Mouse (Mus musculus) forebrain, embryonic 16.5 days (tissue): ENCODE results near the gene Ccm2. TPM values are rescaled to one million over a fixed set of nuclear protein-coding genes. Genes with fewer than 3 reads are reported as not detected.
A peak's percentile ranks its signal among the peaks of the same experiment; 100 is the strongest.

Experiments used
- ATAC-seq: fragments of 200-750 bp; cut with Nextera tagmentation; 2 replicates; pipeline ENCODE4 v1.8.0; 2017; ENCODE audit warnings: mild to moderate bottlenecking, moderate library complexity
- H3K27ac ChIP-seq: fragments of 300-500 bp; sonication (generic); 2 replicates; pipeline ENCODE4 v1.5.1; 2014; ENCODE audit warnings: low read length, control low read depth
- H3K27me3 ChIP-seq: fragments of 300-500 bp; sonication (generic); replicated peaks from 2 replicates; pipeline ENCODE4 v1.6.1; 2014; ENCODE audit warnings: low read length; ENCODE audit not compliant: control insufficient read depth, insufficient read depth
- H3K36me3 ChIP-seq: fragments of 300-500 bp; sonication (generic); 2 replicates; pipeline ENCODE4 v1.6.1; 2014; ENCODE audit not compliant: control insufficient read depth, insufficient read depth
- H3K4me1 ChIP-seq: fragments of 300-500 bp; sonication (generic); replicated peaks from 2 replicates; pipeline ENCODE4 v1.6.1; 2014; ENCODE audit warnings: low read length; ENCODE audit not compliant: control insufficient read depth, insufficient read depth
- H3K4me2 ChIP-seq: fragments of 300-500 bp; sonication (generic); 2 replicates; pipeline ENCODE4 v1.6.1; 2014; ENCODE audit warnings: mild to moderate bottlenecking, low read length, control low read depth
- H3K4me3 ChIP-seq: fragments of 300-500 bp; sonication (generic); replicated peaks from 2 replicates; pipeline ENCODE4 v1.5.1; 2014; ENCODE audit warnings: mild to moderate bottlenecking, low read length, control low read depth
- H3K9ac ChIP-seq: fragments of 300-500 bp; sonication (generic); replicated peaks from 2 replicates; pipeline ENCODE4 v1.6.1; 2014; ENCODE audit warnings: low read depth, low read length, control low read depth
- H3K9me3 ChIP-seq: fragments of 300-500 bp; sonication (generic); 2 replicates; pipeline ENCODE4 v1.6.1; 2016; ENCODE audit warnings: low read length; ENCODE audit not compliant: control insufficient read depth
- WGBS: fragments of 180-500 bp; shearing (Covaris S2); extraction: QIAGEN DNeasy Blood & Tissue Kit; methylation state at CpG from one replicate; pipeline ENCODE4 v1.1.7; 2014; 5-methylcytosine and 5-hydroxymethylcytosine counted together
- polyA plus RNA-seq: library from polyadenylated mRNA; unstranded; fragments of >200 nt; fragmentation: Nextera tagmentation; extraction: Ambion mirVana; gene quantifications from 2 replicates; pipeline ENCODE4 v1.2.1, GENCODE M21; 2015

The Ccm2 gene
- polyA plus RNA-seq, 1 experiment from 2014 or later: 107 TPM

- ATAC-seq: peak; percentile 97
- WGBS: under 1% methylated on average over 51 of the region's 51 CpGs
- peaks cover 16% of the 10 kb centered on the region for H3K4me1 ChIP-seq
- H3K4me2 ChIP-seq: peak overlapping the region; percentile 67
- no peaks in the 10 kb centered on the region for H3K9me3 ChIP-seq
- no peaks in the 10 kb centered on the region for H3K27me3 ChIP-seq
- H3K36me3 ChIP-seq: peaks cover 17% of the 10 kb centered on the region
- peak overlapping the region; percentile 71 for H3K4me3 ChIP-seq
- peak overlapping the region; percentile 74 for H3K9ac ChIP-seq
- H3K27ac ChIP-seq: peak overlapping the region; percentile 81
Measured at GRCm38 (mm10) chr11:6528186-6529006, 18.3 kb upstream of the Ccm2 start.

GRCm38 (mm10) chr11:6529961-6530360 is 16.7 kb upstream of the Ccm2 start:
- no peak for ATAC-seq
- H3K4me3 ChIP-seq: no peak overlapping the region
- H3K4me2 ChIP-seq: no peak overlapping the region
- no peak overlapping the region for H3K27ac ChIP-seq
- WGBS: 89% methylated on average over 8 of the region's 8 CpGs
- no peak overlapping the region for H3K9ac ChIP-seq
- H3K27me3 ChIP-seq: no peaks in the 10 kb centered on the region
- no peaks in the 10 kb centered on the region for H3K9me3 ChIP-seq
- peaks cover 16% of the 10 kb centered on the region for H3K4me1 ChIP-seq
- H3K36me3 ChIP-seq: peaks cover 12% of the 10 kb centered on the region

GRCm38 (mm10) chr11:6530746-6531145 is 15.9 kb upstream of the Ccm2 start:
- H3K36me3 ChIP-seq: peaks cover 7% of the 10 kb centered on the region
- no peak overlapping the region for H3K27ac ChIP-seq
- H3K9me3 ChIP-seq: no peaks in the 10 kb centered on the region
- 91% methylated on average over 3 of the region's 3 CpGs for WGBS
- no peak for ATAC-seq
- no peak overlapping the region for H3K9ac ChIP-seq
- H3K4me2 ChIP-seq: no peak overlapping the region
- peaks cover 16% of the 10 kb centered on the region for H3K4me1 ChIP-seq
- no peak overlapping the region for H3K4me3 ChIP-seq
- H3K27me3 ChIP-seq: no peaks in the 10 kb centered on the region

DNA sequence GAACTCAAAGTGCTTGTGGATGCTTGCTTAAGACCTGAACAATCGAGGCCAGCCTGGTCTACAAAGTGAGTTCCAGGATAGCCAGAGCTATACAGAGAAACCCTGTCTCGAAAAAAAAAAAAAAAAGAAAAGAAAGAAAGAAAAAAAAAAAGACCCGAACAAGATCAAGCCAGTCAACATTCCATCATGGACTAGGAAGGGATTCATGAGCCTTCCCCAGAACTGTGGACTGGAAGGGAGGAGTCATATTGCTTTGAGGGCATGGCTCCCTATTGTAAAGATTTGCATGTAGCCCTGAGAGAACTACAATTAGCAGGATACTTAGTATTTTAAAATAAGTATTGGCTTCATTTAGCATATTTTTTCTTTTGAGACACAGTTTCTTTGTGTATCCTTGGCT is 2.0 kb upstream of the Ccm2 start:
- Histone ChIP-seq H3K36me3 (no peaks in the 10 kb centered on the region), H3K4me2 (no peak overlapping the region), H3K4me1 (peaks cover 14% of the 10 kb centered on the region), H3K27ac (no peak overlapping the region), H3K9ac (no peak overlapping the region), H3K9me3 (no peaks in the 10 kb centered on the region), H3K4me3 (no peak overlapping the region), H3K27me3 (no peaks in the 10 kb centered on the region)
- 77% methylated on average over 3 of the region's 3 CpGs for WGBS
- ATAC-seq: no peak

- Histone ChIP-seq H3K9me3 (no peaks in the 10 kb centered on the region), H3K4me1 (peaks cover 14% of the 10 kb centered on the region), H3K27ac (no peak overlapping the region), H3K4me3 (no peak overlapping the region), H3K27me3 (no peaks in the 10 kb centered on the region), H3K4me2 (no peak overlapping the region), H3K36me3 (no peaks in the 10 kb centered on the region), H3K9ac (no peak overlapping the region)
- WGBS: 96% methylated on average over 4 of the region's 4 CpGs
- no peak for ATAC-seq
Measured at GRCm38 (mm10) chr11:6545186-6545856, 1.4 kb upstream of the Ccm2 start.

DNA sequence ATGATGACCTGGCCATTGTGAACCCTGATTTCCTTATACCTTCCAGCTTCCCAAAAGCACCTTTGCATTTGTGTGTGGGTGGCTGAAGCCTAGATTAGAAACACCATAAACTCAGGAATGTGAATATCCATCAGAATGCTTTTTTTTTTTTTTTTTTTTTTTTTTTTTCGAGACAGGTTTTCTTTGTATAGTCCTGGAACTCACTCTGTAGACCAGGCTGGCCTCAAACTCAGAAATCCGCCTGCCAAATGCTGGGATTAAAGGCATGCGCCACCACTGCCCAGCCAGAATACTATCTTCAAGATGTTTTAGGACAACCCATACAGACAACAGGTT is 862 bp upstream of the Ccm2 start:
- no peaks in the 10 kb centered on the region for H3K9me3 ChIP-seq
- H3K4me2 ChIP-seq: peak overlapping the region; percentile 62
- no peaks in the 10 kb centered on the region for H3K36me3 ChIP-seq
- H3K27me3 ChIP-seq: no peaks in the 10 kb centered on the region
- 18% methylated on average over 3 of the region's 3 CpGs for WGBS
- peak overlapping the region; percentile 96 for H3K4me3 ChIP-seq
- peaks cover 14% of the 10 kb centered on the region for H3K4me1 ChIP-seq
- H3K9ac ChIP-seq: peak overlapping the region; percentile 86
- peak overlapping the region; percentile 96 for H3K27ac ChIP-seq
- ATAC-seq: 0 out of 2 replicates have a peak, but pooled peaks have one; percentile 4

DNA sequence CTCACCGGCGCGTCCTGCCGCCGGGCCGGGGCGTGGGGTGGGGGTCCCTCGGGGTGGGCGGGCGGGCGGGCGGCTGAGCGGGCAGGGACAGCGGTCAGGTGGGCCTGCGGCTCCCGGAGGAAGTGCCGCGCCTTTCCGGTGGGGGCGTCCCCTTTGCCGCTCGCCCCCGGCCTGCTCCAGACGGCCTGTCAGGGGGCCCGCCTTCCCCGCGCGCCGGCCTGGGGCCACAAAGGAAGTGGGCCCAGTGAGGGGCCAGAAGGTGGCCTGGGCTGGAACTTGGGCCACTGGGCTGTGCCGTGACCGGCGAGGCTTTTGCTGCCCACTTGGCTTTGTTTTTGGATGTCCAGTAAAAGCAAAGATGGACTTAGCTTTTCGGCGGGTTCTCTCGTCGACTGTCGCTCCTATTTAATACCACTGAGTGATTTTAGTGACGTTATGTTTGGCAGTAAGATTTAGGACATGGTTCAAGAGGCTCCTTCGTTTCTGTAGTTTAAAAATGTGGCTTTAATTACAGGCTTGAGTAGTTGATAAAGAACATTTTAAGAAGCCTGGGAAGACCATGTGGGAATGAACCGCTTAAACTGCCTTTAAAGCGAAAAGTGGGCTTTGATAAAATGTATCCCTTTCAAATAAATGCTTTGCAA is 472 bp downstream of the Ccm2 start:
- WGBS: under 1% methylated on average over 22 of the region's 41 CpGs
- peak overlapping the region; percentile 86 for H3K9ac ChIP-seq
- no peaks in the 10 kb centered on the region for H3K36me3 ChIP-seq
- H3K27ac ChIP-seq: peak overlapping the region; percentile 96
- H3K9me3 ChIP-seq: no peaks in the 10 kb centered on the region
- peak overlapping the region; percentile 96 for H3K4me3 ChIP-seq
- H3K4me2 ChIP-seq: peak overlapping the region; percentile 63
- ATAC-seq: peak; percentile 45
- peaks cover 14% of the 10 kb centered on the region for H3K4me1 ChIP-seq
- H3K27me3 ChIP-seq: no peaks in the 10 kb centered on the region

DNA sequence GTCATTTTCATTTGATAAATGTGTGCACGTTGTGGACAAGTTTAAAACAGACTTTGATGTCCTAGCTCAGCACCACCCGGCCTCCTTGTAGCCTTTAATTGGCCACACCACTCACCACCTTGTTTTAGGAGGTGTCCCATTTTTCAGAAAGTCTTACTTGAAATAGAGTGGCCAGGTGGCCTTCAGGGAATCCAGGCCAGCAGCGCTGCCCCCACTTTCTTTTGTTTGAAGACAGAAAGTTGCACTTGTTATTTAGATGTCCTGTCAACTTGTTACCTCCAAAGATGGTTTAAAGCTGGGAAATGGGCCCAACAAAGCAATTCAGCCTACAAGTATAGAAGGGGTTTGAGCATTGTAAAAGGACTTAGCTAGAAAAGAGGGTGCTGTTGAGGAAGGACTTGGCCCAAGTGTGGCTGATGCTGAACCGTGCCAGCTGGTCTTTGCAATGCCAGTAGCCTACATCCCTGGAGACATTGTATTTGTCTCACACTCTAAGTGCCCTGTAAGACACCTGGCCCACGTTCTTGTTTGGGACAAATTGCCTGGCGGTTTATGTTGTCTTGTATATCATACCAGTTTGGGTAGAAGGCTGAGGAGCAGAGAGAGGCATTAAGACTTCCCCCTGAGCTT is 1.1 kb downstream of the Ccm2 start:
- Histone ChIP-seq H3K36me3 (no peaks in the 10 kb centered on the region), H3K9me3 (no peaks in the 10 kb centered on the region), H3K4me3 (peak overlapping the region; percentile 96), H3K9ac (peak overlapping the region; percentile 86), H3K27ac (0 out of 2 replicates have a peak overlapping the region, but pooled peaks have one; percentile 10), H3K4me2 (peak overlapping the region; percentile 63), H3K4me1 (peaks cover 14% of the 10 kb centered on the region), H3K27me3 (no peaks in the 10 kb centered on the region)
- 21% methylated on average over 6 of the region's 6 CpGs for WGBS
- no peak for ATAC-seq

DNA sequence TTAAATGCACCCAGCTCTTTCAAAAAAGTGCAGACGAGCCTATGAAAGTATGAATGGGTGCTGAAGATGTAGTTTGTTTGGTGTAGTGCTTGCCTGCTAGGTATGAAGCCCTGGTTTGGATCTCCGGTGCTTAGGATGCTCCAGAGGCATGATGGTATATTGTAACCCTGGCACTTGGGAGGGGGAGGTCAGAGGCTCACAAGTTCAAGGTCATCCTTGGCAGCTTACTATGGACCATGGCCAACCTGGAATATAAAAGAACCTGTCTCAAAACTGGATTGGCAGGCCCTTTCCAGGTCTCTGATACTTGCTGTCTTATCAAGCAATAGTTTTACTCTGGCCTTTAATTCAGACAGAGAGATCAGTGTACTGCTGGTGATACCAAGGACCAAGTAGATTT is 3.1 kb downstream of the Ccm2 start:
- H3K4me3 ChIP-seq: no peak overlapping the region
- ATAC-seq: no peak
- WGBS: 89% methylated on average over 2 of the region's 2 CpGs
- no peak overlapping the region for H3K27ac ChIP-seq
- H3K4me2 ChIP-seq: no peak overlapping the region
- H3K36me3 ChIP-seq: no peaks in the 10 kb centered on the region
- H3K27me3 ChIP-seq: no peaks in the 10 kb centered on the region
- H3K4me1 ChIP-seq: peaks cover 14% of the 10 kb centered on the region
- no peak overlapping the region for H3K9ac ChIP-seq
- H3K9me3 ChIP-seq: no peaks in the 10 kb centered on the region
